Comparison of ENCODE assay signal across 14 mouse cellular contexts in the genomic region with DNA sequence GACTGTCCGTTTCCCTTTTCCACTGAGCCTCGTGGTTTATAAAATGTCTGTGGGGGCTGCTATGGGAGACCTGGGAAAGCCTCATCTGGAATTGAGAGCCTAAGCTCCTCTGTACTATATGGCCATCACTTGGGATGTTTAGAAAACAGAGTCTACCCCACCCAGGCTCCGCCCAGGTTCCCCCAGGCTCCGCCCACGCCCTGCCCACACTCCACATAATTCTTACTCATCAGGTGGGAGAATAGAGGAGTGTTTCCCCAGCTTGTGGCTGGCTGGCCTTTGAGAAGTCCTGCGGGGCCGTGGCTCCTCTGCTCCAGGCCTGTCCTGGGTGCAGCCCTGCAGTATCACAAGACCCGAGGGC.
A peak's percentile ranks its signal among the peaks of the same experiment; 100 is the strongest.
DNase-seq lines count a peak whose midpoint lies in the region; ATAC-seq and TF ChIP-seq lines count a peak whose summit lies in the region.
"Had no signal": no experiment of that assay in that cellular context is flagged by ENCODE, and none has a peak within 500 bp of the region (broad histone marks: within the 10 kb centered on the region; RNA-seq: fewer than 3 reads in every experiment).

No protein-coding gene starts in this region.

- no peak overlapping the region for H3K4me3 ChIP-seq in kidney, embryonic 16.5 days (ENCODE audit: low read length)
- H3K4me3 ChIP-seq in forebrain, embryonic 13.5 days = no peak overlapping the region
- H3K4me3 ChIP-seq in left cerebral cortex, adult 2 months = no peak overlapping the region
- H3K4me3 ChIP-seq: forebrain, embryonic 10.5 days; hindbrain, embryonic 10.5 days; neural tube, embryonic 13.5 days had no signal

- TF ChIP-seq CTCF in left cerebral cortex, adult 2 months (IDR thresholded peaks at IDR 0.05) = no peak

- DNase-seq in adrenal gland, adult (ENCODE audit: inconsistent age in 2 of 2, low spot score in 1 of 2) = peak; percentile 35 to 68
- DNase-seq in adrenal gland, adult 8-10 months = no peak
- no peak for DNase-seq in kidney, postnatal 14 days
- peak; percentile 89 for DNase-seq in 3T3-L1 (ENCODE audit: low read depth, low spot score)
- peak; percentile 52 for DNase-seq in induced T-regulatory cell, adult 2 months (ENCODE audit: low read depth)
- DNase-seq in left cerebral cortex, adult 2 months (ENCODE audit: extremely low spot score in 1 of 2, low spot score in 2 of 2) = no peak
- DNase-seq: cerebellum, adult 9-11 months; layer of hippocampus, adult 9-11 months; lung, postnatal 4 days had no signal

- peak; percentile 46; the same call in 1 of the 2 replicates for ATAC-seq in kidney, embryonic 16.5 days (ENCODE audit: low FRiP score, low TSS enrichment)
- ATAC-seq in forebrain, embryonic 13.5 days = no peak

- H3K4me2 ChIP-seq in kidney, embryonic 16.5 days (replicated peaks; ENCODE audit: low read depth, low read length) = no peak overlapping the region
- H3K4me2 ChIP-seq in forebrain, embryonic 13.5 days = no peak overlapping the region
- H3K4me2 ChIP-seq: neural tube, embryonic 13.5 days had no signal

- no peaks in the 10 kb centered on the region for H3K27me3 ChIP-seq in kidney, embryonic 16.5 days (ENCODE audit: insufficient read depth, low read length)
- H3K27me3 ChIP-seq in forebrain, embryonic 13.5 days = no peaks in the 10 kb centered on the region
- H3K27me3 ChIP-seq: neural tube, embryonic 13.5 days had no signal

- H3K36me3 ChIP-seq in kidney, embryonic 16.5 days (ENCODE audit: insufficient read depth, low read length) = no peaks in the 10 kb centered on the region
- H3K36me3 ChIP-seq in forebrain, embryonic 13.5 days (ENCODE audit: poor library complexity, severe bottlenecking) = no peaks in the 10 kb centered on the region
- H3K36me3 ChIP-seq: forebrain, embryonic 10.5 days; hindbrain, embryonic 10.5 days; neural tube, embryonic 13.5 days had no signal

- no peak overlapping the region for H3K9ac ChIP-seq in kidney, embryonic 16.5 days (replicated peaks; ENCODE audit: low read length)
- H3K9ac ChIP-seq in forebrain, embryonic 13.5 days = no peak overlapping the region
- H3K9ac ChIP-seq: neural tube, embryonic 13.5 days had no signal

- 46% methylated on average over 8 of the region's 8 CpGs for WGBS in kidney, embryonic 16.5 days
- 71% methylated on average over 8 of the region's 8 CpGs for WGBS in forebrain, embryonic 13.5 days

- intact Hi-C loops in left cerebral cortex, adult 2 months (cut with DNase I) = no loop called here

- peaks cover 5% of the 10 kb centered on the region; the same call in 1 of the 2 replicates for H3K4me1 ChIP-seq in kidney, embryonic 16.5 days (ENCODE audit: insufficient read depth, low read length)
- no peaks in the 10 kb centered on the region for H3K4me1 ChIP-seq in forebrain, embryonic 13.5 days

- no peak overlapping the region for H3K27ac ChIP-seq in kidney, embryonic 16.5 days (ENCODE audit: low read length)
- H3K27ac ChIP-seq in forebrain, embryonic 13.5 days = no peak overlapping the region
- no peak overlapping the region for H3K27ac ChIP-seq in left cerebral cortex, adult 2 months
- H3K27ac ChIP-seq: forebrain, embryonic 10.5 days; hindbrain, embryonic 10.5 days had no signal

- no peaks in the 10 kb centered on the region for H3K9me3 ChIP-seq in kidney, embryonic 16.5 days (ENCODE audit: low read length)
- no peaks in the 10 kb centered on the region for H3K9me3 ChIP-seq in forebrain, embryonic 13.5 days (replicated peaks)
- H3K9me3 ChIP-seq: forebrain, embryonic 10.5 days; hindbrain, embryonic 10.5 days; neural tube, embryonic 13.5 days had no signal

Comparison
In these comparisons a context has a peak if more than half of its experiments do, and no peak if none do; other contexts are left out.
1. DNase-seq: peak in adrenal gland, adult (2 of 2), 3T3-L1 (single experiment) and induced T-regulatory cell, adult 2 months (single experiment); none in adrenal gland, adult 8-10 months (single experiment), kidney, postnatal 14 days (single experiment) and left cerebral cortex, adult 2 months (0 of 2).